Mouse (Mus musculus): Measurements from ENCODE around the gene Scly. TPM values are rescaled to one million over a fixed set of nuclear protein-coding genes. Genes with fewer than 3 reads are reported as not detected.
A peak's percentile ranks its signal among the peaks of the same experiment; 100 is the strongest.

The Scly gene
- 19.3 and 23.1 TPM in 2 replicates for total RNA-seq (2012; rRNA removed)
- polyA plus RNA-seq (2012; ENCODE audit: insufficient read depth in 1 of 2, insufficient read length in 2 of 2, low read depth in 1 of 2, low replicate concordance in 2 of 2, missing spikeins in 1 of 2) = 10 to 100 TPM in 1 of 2 experiments, not detected in 1; 48.8 TPM

GRCm38 (mm10) chr1:91297799-91298744 is at the start of gene Scly:
Scly (plus strand) TSS chr1:91298338.
- Histone ChIP-seq H3K9ac (ENCODE audit: control insufficient read depth, low read depth, low read length, poor library complexity, severe bottlenecking) (peak within 1 kb of the TSS; percentile 91), H3K4me3 (ENCODE audit: control insufficient read depth in 1 of 2, insufficient read depth in 1 of 2, low read depth in 2 of 2, low read length in 2 of 2) (peak within 1 kb of the TSS; percentile 84 to 92), H3K79me2 (ENCODE audit: control insufficient read depth, insufficient read depth, low read length, poor library complexity) (peaks cover 11% of the 10 kb centered on the region), H3K27me3 (ENCODE audit: control insufficient read depth in 1 of 2, insufficient read depth in 2 of 2, low read length in 2 of 2) (no peaks in the 10 kb centered on the region), H3K4me1 (ENCODE audit: control insufficient read depth in 1 of 2, insufficient read depth in 2 of 2, low read length in 2 of 2) (peaks cover 14 to 26% of the 10 kb centered on the region in 2 experiments), H3K36me3 (ENCODE audit: control insufficient read depth in 1 of 2, insufficient read depth in 2 of 2, low read length in 2 of 2) (peaks cover 0 to 26% of the 10 kb centered on the region in 2 experiments; a peak in 2 of 4 replicates), H3K27ac (ENCODE audit: control insufficient read depth, low read depth, low read length) (peak within 1 kb of the TSS; percentile 62), H3K9me3 (replicated peaks; ENCODE audit: insufficient read depth, low read length) (no peaks in the 10 kb centered on the region)
- TF ChIP-seq MXI1 (IDR thresholded peaks at IDR 0.05; ENCODE audit: low read depth, low read length) (peak; percentile 23), ZMIZ1 (IDR thresholded peaks at IDR 0.05; ENCODE audit: low read depth, low read length) (peak; percentile 83), ZNF384 (IDR thresholded peaks at IDR 0.05; ENCODE audit: low read depth, low read length) (no peak), POLR2AphosphoS2 (IDR thresholded peaks at IDR 0.05; ENCODE audit: low read length) (peak; percentile 92), TCF12 (IDR thresholded peaks at IDR 0.05; ENCODE audit: low read depth, low read length) (peak; percentile 43; the same call in 1 of the 2 replicates), E2F4 (IDR thresholded peaks at IDR 0.05; ENCODE audit: borderline replicate concordance, low read depth, low read length) (no peak), MAX (IDR thresholded peaks at IDR 0.05; ENCODE audit: low read length) (peak; percentile 81; the same call in 1 of the 2 replicates), NELFE (IDR thresholded peaks at IDR 0.05; ENCODE audit: low read depth, low read length) (peak; percentile 84), MAFK (IDR thresholded peaks at IDR 0.05; ENCODE audit: borderline replicate concordance, low read depth, low read length) (no peak), MYC (IDR thresholded peaks at IDR 0.05; ENCODE audit: low read depth, low read length) (peak; percentile 46; the same call in 1 of the 2 replicates), ELF1 (IDR thresholded peaks at IDR 0.05; ENCODE audit: low read depth, low read length) (0 out of 2 replicates have a peak, but pooled peaks have one; percentile 7), POLR2A (IDR thresholded peaks at IDR 0.05; ENCODE audit: control insufficient read depth in 1 of 2, insufficient read depth in 1 of 2, low read depth in 1 of 2, low read length in 2 of 2, poor library complexity in 1 of 2) (peak; percentile 88 to 94), USF1 (IDR thresholded peaks at IDR 0.05; ENCODE audit: low read depth, low read length) (peak; percentile 99), MAZ (IDR thresholded peaks at IDR 0.05; ENCODE audit: low read depth, low read length) (no peak), RCOR1 (IDR thresholded peaks at IDR 0.05; ENCODE audit: low read depth, low read length) (no peak), ZKSCAN1 (IDR thresholded peaks at IDR 0.05; ENCODE audit: low read depth, low read length) (peak; percentile 98), SIN3A (IDR thresholded peaks at IDR 0.05; ENCODE audit: low read length) (peak; percentile 67), TBP (IDR thresholded peaks at IDR 0.05; ENCODE audit: low read depth, low read length) (peak; percentile 54; the same call in 1 of the 2 replicates), MYB (IDR thresholded peaks at IDR 0.05; ENCODE audit: low read depth, low read length) (no peak), HCFC1 (IDR thresholded peaks at IDR 0.05; ENCODE audit: low read depth, low read length) (peak; percentile 57; the same call in 1 of the 2 replicates), USF2 (IDR thresholded peaks at IDR 0.05; ENCODE audit: borderline replicate concordance in 1 of 2, insufficient read depth in 1 of 2, low read depth in 1 of 2, low read length in 2 of 2) (peak in 1 of 2 experiments; percentile 84; a peak in 3 of 4 replicates), NRF1 (IDR thresholded peaks at IDR 0.05; ENCODE audit: insufficient read depth, low read depth, low read length, poor library complexity, severe bottlenecking) (no peak), EP300 (IDR thresholded peaks at IDR 0.05; ENCODE audit: low read depth in 1 of 2, low read length in 2 of 2) (0 out of 4 replicates have a peak, but pooled peaks have one; percentile 15 to 24)
- DNase-seq (ENCODE audit: low read depth, low spot score) = peak; percentile 97

Data from MEL (cell line).